Mouse (Mus musculus): ENCODE measurements around the gene Mal.

GRCm38 (mm10) chr2:127652805-127653204 lies 3.7 kb downstream of the Mal start:
- no peak for TF ChIP-seq GATA1 (IDR thresholded peaks at IDR 0.05; ENCODE audit: borderline replicate concordance, low read length)
- no peak for TF ChIP-seq FLI1 (IDR thresholded peaks at IDR 0.05; ENCODE audit: low read length)
